Comparison of ENCODE assay signal across 9 mouse cellular contexts in genomic region chr15:27405721-27406161, GRCm38 (mm10).
A peak's percentile ranks its signal among the peaks of the same experiment; 100 is the strongest.
DNase-seq lines count a peak whose midpoint lies in the region; ATAC-seq lines count a peak whose summit lies in the region.
"Had no signal": no experiment of that assay in that cellular context is flagged by ENCODE, and none has a peak within 500 bp of the region (broad histone marks: within the 10 kb centered on the region; RNA-seq: fewer than 3 reads in every experiment).

No protein-coding gene starts in this region.

- no peaks in the 10 kb centered on the region for H3K9me3 ChIP-seq in lung, embryonic 16.5 days (ENCODE audit: control insufficient read depth, low read length)
- H3K9me3 ChIP-seq in embryonic facial prominence, embryonic 11.5 days (replicated peaks; ENCODE audit: control insufficient read depth, low read length): no peaks in the 10 kb centered on the region
- H3K9me3 ChIP-seq in heart, embryonic 14.5 days (ENCODE audit: control insufficient read depth, low read length): no peaks in the 10 kb centered on the region
- H3K9me3 ChIP-seq in hindbrain, embryonic 10.5 days: no peaks in the 10 kb centered on the region

- H3K36me3 ChIP-seq in lung, embryonic 16.5 days (ENCODE audit: control insufficient read depth, insufficient read depth, low read length): no peaks in the 10 kb centered on the region
- H3K36me3 ChIP-seq in embryonic facial prominence, embryonic 11.5 days (replicated peaks; ENCODE audit: control insufficient read depth, insufficient read depth, low read depth, low read length): no peaks in the 10 kb centered on the region
- no peaks in the 10 kb centered on the region for H3K36me3 ChIP-seq in heart, embryonic 14.5 days (ENCODE audit: control insufficient read depth, insufficient read depth, low read length)
- H3K36me3 ChIP-seq in hindbrain, embryonic 10.5 days: no peaks in the 10 kb centered on the region

- no peaks in the 10 kb centered on the region for H3K4me1 ChIP-seq in lung, embryonic 16.5 days (replicated peaks; ENCODE audit: control insufficient read depth, insufficient read depth, low read length)
- H3K4me1 ChIP-seq in embryonic facial prominence, embryonic 11.5 days (ENCODE audit: control insufficient read depth, insufficient read depth, low read length): no peaks in the 10 kb centered on the region
- H3K4me1 ChIP-seq in heart, embryonic 14.5 days (ENCODE audit: control insufficient read depth in 2 of 2, insufficient read depth in 2 of 2, low read length in 2 of 2): no peaks in the 10 kb centered on the region; a peak in 1 of 4 replicates
- H3K4me1 ChIP-seq in hindbrain, embryonic 10.5 days (replicated peaks): no peaks in the 10 kb centered on the region

- no peak overlapping the region for H3K4me3 ChIP-seq in lung, embryonic 16.5 days (ENCODE audit: low read length)
- no peak overlapping the region for H3K4me3 ChIP-seq in embryonic facial prominence, embryonic 11.5 days (ENCODE audit: low read depth, low read length)
- H3K4me3 ChIP-seq in heart, embryonic 14.5 days (ENCODE audit: control insufficient read depth in 1 of 2, insufficient read depth in 1 of 2, low read depth in 1 of 2, low read length in 2 of 2): peak overlapping the region; percentile 12 to 19
- no peak overlapping the region for H3K4me3 ChIP-seq in hindbrain, embryonic 10.5 days
- H3K4me3 ChIP-seq: heart, adult 2 months had no signal

- WGBS in lung, embryonic 16.5 days: 69% methylated on average over 20 of the region's 20 CpGs
- WGBS in embryonic facial prominence, embryonic 11.5 days: 76% methylated on average over 20 of the region's 20 CpGs
- 57% methylated on average over 20 of the region's 20 CpGs for WGBS in heart, embryonic 14.5 days
- 80% methylated on average over 20 of the region's 20 CpGs for WGBS in hindbrain, embryonic 10.5 days

- H3K27me3 ChIP-seq in lung, embryonic 16.5 days (ENCODE audit: control insufficient read depth, insufficient read depth, low read depth, low read length): no peaks in the 10 kb centered on the region
- H3K27me3 ChIP-seq in embryonic facial prominence, embryonic 11.5 days (ENCODE audit: control insufficient read depth, insufficient read depth, low read length): no peaks in the 10 kb centered on the region
- H3K27me3 ChIP-seq in heart, embryonic 14.5 days (ENCODE audit: control insufficient read depth, insufficient read depth, low read length): no peaks in the 10 kb centered on the region
- no peaks in the 10 kb centered on the region for H3K27me3 ChIP-seq in hindbrain, embryonic 10.5 days (ENCODE audit: insufficient read depth, poor library complexity, severe bottlenecking)

- no peak for ATAC-seq in lung, embryonic 16.5 days (ENCODE audit: low read depth)
- ATAC-seq in embryonic facial prominence, embryonic 11.5 days (replicated peaks; ENCODE audit: insufficient number of reproducible peaks, low FRiP score, low TSS enrichment, low read depth): no peak
- no peak for ATAC-seq in heart, embryonic 14.5 days (ENCODE audit: insufficient number of reproducible peaks, insufficient read depth, low FRiP score, low read depth)

- no peak overlapping the region for H3K27ac ChIP-seq in lung, embryonic 16.5 days (ENCODE audit: low read length)
- H3K27ac ChIP-seq in embryonic facial prominence, embryonic 11.5 days (replicated peaks; ENCODE audit: low read depth, low read length): no peak overlapping the region
- 0 out of 4 replicates have a peak overlapping the region, but pooled peaks of 1 of the 2 experiments have one; percentile 14 for H3K27ac ChIP-seq in heart, embryonic 14.5 days (replicated peaks in 1 of 2; ENCODE audit: control insufficient read depth in 1 of 2, insufficient read depth in 1 of 2, low read depth in 2 of 2, low read length in 2 of 2)
- no peak overlapping the region for H3K27ac ChIP-seq in hindbrain, embryonic 10.5 days
- H3K27ac ChIP-seq: heart, adult 2 months had no signal

- DNase-seq in lung, postnatal 14 days: no peak
- DNase-seq in embryonic facial prominence, embryonic 11.5 days (ENCODE audit: low spot score): peak; percentile 12
- DNase-seq in skeletal muscle tissue, adult 2 months (ENCODE audit: low read depth, low spot score): peak; percentile 78
- no peak for DNase-seq in retina, embryonic 14.5 days (ENCODE audit: low spot score)
- DNase-seq in hindbrain, embryonic 10.5 days (ENCODE audit: low spot score): no peak
- DNase-seq in cerebellum, adult 18-20 months: no peak

- no peak overlapping the region for H3K9ac ChIP-seq in lung, embryonic 16.5 days (ENCODE audit: low read length)
- no peak overlapping the region for H3K9ac ChIP-seq in embryonic facial prominence, embryonic 11.5 days (replicated peaks; ENCODE audit: low read length)
- no peak overlapping the region for H3K9ac ChIP-seq in heart, embryonic 14.5 days (ENCODE audit: low read length)

- 0 out of 2 replicates have a peak overlapping the region, but pooled peaks have one; percentile 12 for H3K4me2 ChIP-seq in lung, embryonic 16.5 days (ENCODE audit: low read depth, low read length)
- no peak overlapping the region for H3K4me2 ChIP-seq in embryonic facial prominence, embryonic 11.5 days (ENCODE audit: low read depth, low read length)
- H3K4me2 ChIP-seq in heart, embryonic 14.5 days (ENCODE audit: low read length): peak overlapping the region; percentile 50

Comparison
In these comparisons a context has a peak if more than half of its experiments do, and no peak if none do; other contexts are left out.
1. H3K4me3 ChIP-seq: peak in heart, embryonic 14.5 days (2 of 2); none in lung, embryonic 16.5 days (single experiment), embryonic facial prominence, embryonic 11.5 days (single experiment) and hindbrain, embryonic 10.5 days (single experiment).
2. DNase-seq: peak in embryonic facial prominence, embryonic 11.5 days (single experiment) and skeletal muscle tissue, adult 2 months (single experiment); none in lung, postnatal 14 days (single experiment), retina, embryonic 14.5 days (single experiment), hindbrain, embryonic 10.5 days (single experiment) and cerebellum, adult 18-20 months (0 of 2).